Mouse (Mus musculus) thymus, postnatal 10 days (tissue): ENCODE measurements around the gene Mcf2l.

ENCODE experiments used
- DNase-seq, 2 experiments: peaks; one replicate each; pipeline ENCODE4 v3.0.0; 2021; ENCODE audit warnings: low spot score in 2 of 2

Mcf2l gene

GRCm38 (mm10) chr8:12874194-12874791, 687 bp downstream of the Mcf2l start:
- DNase-seq: peak in 1 of 2 experiments; percentile 27

GRCm38 (mm10) chr8:12874971-12875370, 1.4 kb downstream of the Mcf2l start:
- no peak for DNase-seq

- DNase-seq: no peak
Observed at GRCm38 (mm10) chr8:12877126-12877525, 3.5 kb downstream of the Mcf2l start.

- no peak for DNase-seq
Observed at GRCm38 (mm10) chr8:12880163-12880562, 6.6 kb downstream of the Mcf2l start.

- no peak for DNase-seq
Observed at GRCm38 (mm10) chr8:12883051-12884004, 9.7 kb downstream of the Mcf2l start.

GRCm38 (mm10) chr8:12887772-12888435, 14.3 kb downstream of the Mcf2l start:
- DNase-seq: no peak

GRCm38 (mm10) chr8:12889046-12889598, 15.5 kb downstream of the Mcf2l start:
- no peak for DNase-seq

- DNase-seq: no peak
Observed at GRCm38 (mm10) chr8:12892882-12893446, 19.4 kb downstream of the Mcf2l start.

- DNase-seq: no peak
Observed at GRCm38 (mm10) chr8:12893797-12894578, 20.4 kb downstream of the Mcf2l start.

- DNase-seq: no peak
Observed at GRCm38 (mm10) chr8:12894783-12895534, 21.4 kb downstream of the Mcf2l start.

GRCm38 (mm10) chr8:12895535-12896150, 22.0 kb downstream of the Mcf2l start:
- no peak for DNase-seq

- peak in 1 of 2 experiments; percentile 42 for DNase-seq
Observed at GRCm38 (mm10) chr8:12896494-12897373, 23.1 kb downstream of the Mcf2l start.

GRCm38 (mm10) chr8:12897815-12898214, 24.2 kb downstream of the Mcf2l start:
- no peak for DNase-seq

GRCm38 (mm10) chr8:12903790-12904415, 30.3 kb downstream of the Mcf2l start:
- no peak for DNase-seq

GRCm38 (mm10) chr8:12905122-12905521, 31.5 kb downstream of the Mcf2l start:
- no peak for DNase-seq

GRCm38 (mm10) chr8:12905599-12906321, 32.2 kb downstream of the Mcf2l start:
- DNase-seq: no peak

- DNase-seq: no peak
Observed at GRCm38 (mm10) chr8:12906597-12906996, 33.0 kb downstream of the Mcf2l start.

- DNase-seq: no peak
Observed at GRCm38 (mm10) chr8:12907730-12908129, 34.1 kb downstream of the Mcf2l start.
